Mouse (Mus musculus): Measurements from ENCODE around the gene Nf1. TPM values are rescaled to one million over a fixed set of nuclear protein-coding genes. Genes with fewer than 3 reads are reported as not detected.

The Nf1 gene
- polyA plus RNA-seq, 1 experiment from 2014 or later: 5.0 TPM

- Histone ChIP-seq H3K36me3 (0 out of 2 replicates have a peak, but pooled peaks cover 3% of the 10 kb centered on the region), H3K27me3 (replicated peaks) (no peaks in the 10 kb centered on the region), H3K9ac (no peak overlapping the region), H3K4me2 (no peak overlapping the region), H3K27ac (no peak overlapping the region), H3K9me3 (no peaks in the 10 kb centered on the region), H3K4me3 (replicated peaks) (no peak overlapping the region), H3K4me1 (peaks cover 6% of the 10 kb centered on the region; the same call in 1 of the 2 replicates)
- no peak for ATAC-seq (ENCODE audit: insufficient read depth, low FRiP score, low read depth)
- 88% methylated on average over 4 of the region's 4 CpGs for WGBS
Observed at GRCm38 (mm10) chr11:79531485-79531884, 192.0 kb downstream of the Nf1 start.

DNA sequence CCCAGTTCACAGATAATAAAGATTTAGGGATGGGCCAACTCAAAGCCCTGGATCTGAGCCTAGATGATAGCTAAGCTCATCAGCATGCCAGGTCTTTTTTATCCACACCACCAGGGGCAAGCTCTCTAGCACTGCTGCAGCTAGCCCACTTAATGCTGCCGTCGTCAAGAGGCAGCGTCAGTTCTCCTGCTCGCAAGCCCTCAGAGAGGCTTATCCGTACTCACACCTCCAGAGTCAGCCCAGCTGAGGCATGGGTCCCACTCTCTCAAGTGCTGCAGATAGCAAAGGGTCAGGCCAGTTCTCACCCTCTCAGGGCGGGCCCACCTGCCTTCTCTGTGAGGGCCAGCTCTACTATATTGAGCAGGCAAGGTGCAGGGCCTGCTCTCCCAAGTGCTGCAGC is 193.8 kb downstream of the Nf1 start:
- H3K36me3 ChIP-seq: peaks cover 9% of the 10 kb centered on the region; the same call in 1 of the 2 replicates

DNA sequence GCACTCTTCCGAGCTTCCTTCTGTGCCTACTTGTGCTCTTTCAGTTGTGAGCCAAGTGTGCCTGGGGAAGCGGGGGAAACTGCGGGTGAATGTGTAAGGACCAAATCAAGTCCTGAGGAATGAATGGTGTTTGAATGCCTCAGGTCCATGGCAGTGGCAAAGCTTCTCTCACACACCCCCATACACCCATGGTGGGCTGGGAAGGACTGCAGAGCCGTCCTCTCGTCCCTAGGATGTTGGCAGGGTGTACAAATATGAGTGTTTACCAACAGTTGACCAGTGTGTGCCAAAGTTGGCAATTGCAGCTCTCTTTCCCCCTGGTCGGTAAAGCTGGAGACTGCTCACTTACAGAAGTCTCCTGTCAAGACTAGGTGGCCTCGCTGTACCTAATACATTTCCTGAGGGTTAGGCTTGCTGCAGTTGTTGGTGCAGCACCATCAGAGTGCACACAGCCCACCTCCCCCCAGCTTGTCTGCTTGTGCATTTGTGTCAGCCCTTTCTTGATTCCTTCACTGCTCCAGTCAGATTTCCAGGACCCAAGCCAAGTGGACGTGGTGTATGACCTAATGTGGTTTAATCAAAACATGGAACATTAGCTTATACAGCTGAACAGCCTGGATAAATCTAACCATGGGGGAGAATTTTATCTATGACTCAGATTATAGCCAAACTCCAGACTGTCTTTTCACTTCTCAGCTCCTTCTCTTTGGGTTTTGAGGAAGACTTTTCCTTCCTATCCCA is 194.6 kb downstream of the Nf1 start:
- WGBS: 71% methylated on average over 8 of the region's 8 CpGs
- no peaks in the 10 kb centered on the region for H3K27me3 ChIP-seq (replicated peaks)
- ATAC-seq (ENCODE audit: insufficient read depth, low FRiP score, low read depth): peak; percentile 39; the same call in 1 of the 2 replicates

More for the DNA sequence above, 193.8 kb downstream of the Nf1 start:
- Histone ChIP-seq H3K4me2 (no peak overlapping the region), H3K9me3 (no peaks in the 10 kb centered on the region), H3K27ac (no peak overlapping the region), H3K9ac (no peak overlapping the region), H3K4me3 (replicated peaks) (no peak overlapping the region), H3K4me1 (peaks cover 6% of the 10 kb centered on the region; the same call in 1 of the 2 replicates), H3K27me3 (replicated peaks) (no peaks in the 10 kb centered on the region)
- no peak for ATAC-seq (ENCODE audit: insufficient read depth, low FRiP score, low read depth)
- 82% methylated on average over 6 of the region's 6 CpGs for WGBS

GRCm38 (mm10) chr11:79535554-79535953 is 196.1 kb downstream of the Nf1 start:
- Histone ChIP-seq H3K4me3 (replicated peaks) (no peak overlapping the region), H3K9ac (no peak overlapping the region), H3K36me3 (peaks cover 9% of the 10 kb centered on the region; the same call in 1 of the 2 replicates), H3K4me2 (no peak overlapping the region), H3K27me3 (replicated peaks) (no peaks in the 10 kb centered on the region), H3K4me1 (peaks cover 6% of the 10 kb centered on the region; the same call in 1 of the 2 replicates), H3K9me3 (no peaks in the 10 kb centered on the region), H3K27ac (no peak overlapping the region)
- WGBS: 80% methylated on average over 4 of the region's 4 CpGs
- ATAC-seq (ENCODE audit: insufficient read depth, low FRiP score, low read depth): no peak

More for the DNA sequence above, 194.6 kb downstream of the Nf1 start:
- Histone ChIP-seq H3K9me3 (no peaks in the 10 kb centered on the region), H3K4me1 (peaks cover 6% of the 10 kb centered on the region; the same call in 1 of the 2 replicates), H3K4me2 (no peak overlapping the region), H3K27ac (peak overlapping the region; percentile 76; the same call in 1 of the 2 replicates), H3K4me3 (replicated peaks) (no peak overlapping the region), H3K36me3 (peaks cover 9% of the 10 kb centered on the region; the same call in 1 of the 2 replicates), H3K9ac (no peak overlapping the region)

GRCm38 (mm10) chr11:79536293-79536692 is 196.8 kb downstream of the Nf1 start:
- no peaks in the 10 kb centered on the region for H3K27me3 ChIP-seq (replicated peaks)
- peaks cover 9% of the 10 kb centered on the region; the same call in 1 of the 2 replicates for H3K36me3 ChIP-seq
- ATAC-seq (ENCODE audit: insufficient read depth, low FRiP score, low read depth): no peak
- no peak overlapping the region for H3K27ac ChIP-seq
- H3K4me1 ChIP-seq: peaks cover 6% of the 10 kb centered on the region; the same call in 1 of the 2 replicates
- no peak overlapping the region for H3K9ac ChIP-seq
- no peak overlapping the region for H3K4me2 ChIP-seq
- no peak overlapping the region for H3K4me3 ChIP-seq (replicated peaks)
- WGBS: 94% methylated on average over 3 of the region's 3 CpGs
- no peaks in the 10 kb centered on the region for H3K9me3 ChIP-seq

- Histone ChIP-seq H3K4me1 (no peaks in the 10 kb centered on the region), H3K27me3 (replicated peaks) (no peaks in the 10 kb centered on the region), H3K4me2 (no peak overlapping the region), H3K9ac (no peak overlapping the region), H3K36me3 (peaks cover 19% of the 10 kb centered on the region), H3K4me3 (replicated peaks) (no peak overlapping the region), H3K9me3 (no peaks in the 10 kb centered on the region), H3K27ac (no peak overlapping the region)
- 64% methylated on average over 1 of the region's 1 CpGs for WGBS
- no peak for ATAC-seq (ENCODE audit: insufficient read depth, low FRiP score, low read depth)
Observed at GRCm38 (mm10) chr11:79552622-79553021, 213.1 kb downstream of the Nf1 start.

DNA sequence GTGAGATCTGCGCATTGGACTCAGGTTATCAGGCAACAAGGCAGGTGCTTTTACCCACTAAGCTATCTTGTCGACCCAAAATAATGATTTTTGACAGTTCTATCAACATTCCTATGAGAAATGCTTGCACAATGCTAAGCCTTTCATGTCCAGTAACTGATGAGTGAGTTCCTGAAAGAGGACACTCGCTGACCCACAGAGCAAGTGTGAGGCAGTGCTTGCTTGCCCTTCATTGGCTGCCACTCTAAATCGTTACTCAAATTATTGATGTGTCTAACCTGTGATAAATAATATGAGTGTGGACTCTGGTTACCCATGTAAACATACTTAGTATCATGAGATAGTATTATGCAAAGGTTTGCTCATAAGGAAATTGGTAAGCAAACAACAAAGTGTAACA is 221.0 kb downstream of the Nf1 start:
- H3K36me3 ChIP-seq: peaks cover 25% of the 10 kb centered on the region
- ATAC-seq (ENCODE audit: insufficient read depth, low FRiP score, low read depth): no peak
- WGBS: 79% methylated on average over 4 of the region's 4 CpGs

DNA sequence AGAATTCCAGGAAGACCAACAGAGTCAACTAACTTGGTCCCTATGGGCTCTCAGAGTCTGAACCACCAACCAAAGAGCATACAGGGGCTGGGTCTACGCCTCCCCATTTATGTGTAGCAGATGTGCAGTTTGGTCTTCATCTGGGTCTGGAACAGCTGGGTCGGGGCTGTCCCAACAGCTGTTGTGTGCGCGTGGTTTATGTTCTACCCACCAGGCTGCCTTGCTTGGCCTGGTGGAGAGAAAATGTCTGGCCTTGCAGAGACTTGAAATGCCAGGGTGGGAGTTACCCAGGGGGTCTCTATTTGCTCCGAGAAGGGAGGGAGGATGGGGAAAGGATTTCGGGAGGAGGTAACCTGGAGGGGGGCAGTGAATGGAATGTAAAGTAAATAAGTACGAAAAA is 224.0 kb downstream of the Nf1 start:
- Histone ChIP-seq H3K4me1 (no peaks in the 10 kb centered on the region), H3K36me3 (peaks cover 36% of the 10 kb centered on the region), H3K4me2 (no peak overlapping the region), H3K27ac (no peak overlapping the region), H3K9me3 (no peaks in the 10 kb centered on the region), H3K4me3 (replicated peaks) (no peak overlapping the region), H3K27me3 (replicated peaks) (no peaks in the 10 kb centered on the region), H3K9ac (no peak overlapping the region)
- 89% methylated on average over 7 of the region's 7 CpGs for WGBS
- no peak for ATAC-seq (ENCODE audit: insufficient read depth, low FRiP score, low read depth)

More for the DNA sequence above, 221.0 kb downstream of the Nf1 start:
- Histone ChIP-seq H3K4me3 (replicated peaks) (no peak overlapping the region), H3K4me2 (no peak overlapping the region), H3K27me3 (replicated peaks) (no peaks in the 10 kb centered on the region), H3K4me1 (no peaks in the 10 kb centered on the region), H3K27ac (no peak overlapping the region), H3K9me3 (no peaks in the 10 kb centered on the region), H3K9ac (no peak overlapping the region)

DNA sequence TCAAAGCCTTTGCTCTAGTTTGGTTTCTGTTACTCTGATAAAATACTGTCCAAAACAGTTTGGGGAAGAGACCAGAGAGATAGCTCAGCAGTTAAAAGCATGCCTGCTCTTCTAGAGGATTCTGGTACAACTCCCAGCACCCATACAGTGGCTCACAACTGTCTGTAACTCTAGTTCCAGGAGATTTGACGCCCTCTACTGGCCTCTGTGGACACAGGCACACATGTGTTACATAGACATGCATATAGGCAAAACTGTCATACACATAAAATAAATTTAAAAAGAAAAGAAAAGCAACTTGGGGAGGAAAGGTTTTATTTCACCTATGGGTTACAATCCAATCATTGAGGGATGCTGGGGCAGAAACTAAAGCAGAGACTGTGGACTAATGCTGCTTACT is 227.5 kb downstream of the Nf1 start:
- no peaks in the 10 kb centered on the region for H3K4me1 ChIP-seq
- no peaks in the 10 kb centered on the region for H3K27me3 ChIP-seq (replicated peaks)
- WGBS: 72% methylated on average over 1 of the region's 1 CpGs
- no peak overlapping the region for H3K4me3 ChIP-seq (replicated peaks)
- H3K36me3 ChIP-seq: peaks cover 41% of the 10 kb centered on the region
- H3K9me3 ChIP-seq: no peaks in the 10 kb centered on the region
- no peak overlapping the region for H3K27ac ChIP-seq
- no peak overlapping the region for H3K9ac ChIP-seq
- H3K4me2 ChIP-seq: no peak overlapping the region
- no peak for ATAC-seq (ENCODE audit: insufficient read depth, low FRiP score, low read depth)

DNA sequence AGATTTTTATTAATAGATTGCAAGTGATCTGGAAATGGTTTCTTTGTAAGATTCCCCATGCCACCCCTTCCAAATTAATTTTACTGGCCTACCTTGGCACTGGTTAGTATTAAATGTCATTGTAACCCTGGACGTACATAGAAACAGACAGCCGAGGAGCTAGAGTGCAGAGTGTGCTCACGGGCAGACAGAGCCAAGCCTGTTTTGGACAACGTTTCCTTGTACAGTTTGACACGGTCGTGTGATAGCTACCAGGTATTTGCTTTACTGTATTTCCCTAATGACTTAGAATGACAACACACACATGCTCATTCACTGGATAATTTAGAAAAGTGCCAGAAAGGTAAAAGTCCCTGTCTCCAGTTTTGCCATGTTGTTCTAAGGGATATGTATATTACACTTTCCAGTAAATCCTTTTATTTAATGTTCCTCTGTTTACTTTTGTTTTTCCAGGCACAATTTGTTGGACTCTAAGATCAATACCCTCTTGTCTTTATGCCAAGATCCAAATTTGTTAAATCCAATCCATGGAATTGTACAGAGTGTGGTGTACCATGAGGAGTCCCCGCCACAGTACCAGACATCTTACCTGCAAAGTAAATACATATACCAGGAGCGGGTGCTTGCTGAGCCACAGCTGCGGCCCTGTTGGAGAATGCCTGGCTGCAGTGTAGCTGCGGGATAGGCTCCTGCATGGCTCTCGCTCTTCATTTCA is 228.9 kb downstream of the Nf1 start:
- Histone ChIP-seq H3K4me2 (no peak overlapping the region), H3K36me3 (peaks cover 44% of the 10 kb centered on the region), H3K9ac (no peak overlapping the region), H3K9me3 (no peaks in the 10 kb centered on the region), H3K4me3 (replicated peaks) (no peak overlapping the region), H3K4me1 (no peaks in the 10 kb centered on the region), H3K27ac (no peak overlapping the region), H3K27me3 (replicated peaks) (no peaks in the 10 kb centered on the region)
- WGBS: 76% methylated on average over 11 of the region's 11 CpGs
- ATAC-seq (ENCODE audit: insufficient read depth, low FRiP score, low read depth): no peak

- no peak overlapping the region for H3K9ac ChIP-seq
- no peak for ATAC-seq (ENCODE audit: insufficient read depth, low FRiP score, low read depth)
- no peaks in the 10 kb centered on the region for H3K27me3 ChIP-seq (replicated peaks)
- no peaks in the 10 kb centered on the region for H3K9me3 ChIP-seq
- H3K27ac ChIP-seq: no peak overlapping the region
- H3K4me3 ChIP-seq (replicated peaks): no peak overlapping the region
- WGBS: 93% methylated on average over 2 of the region's 2 CpGs
- H3K36me3 ChIP-seq: peaks cover 39% of the 10 kb centered on the region
- no peak overlapping the region for H3K4me2 ChIP-seq
- H3K4me1 ChIP-seq: no peaks in the 10 kb centered on the region
Observed at GRCm38 (mm10) chr11:79570319-79570718, 230.8 kb downstream of the Nf1 start.

DNA sequence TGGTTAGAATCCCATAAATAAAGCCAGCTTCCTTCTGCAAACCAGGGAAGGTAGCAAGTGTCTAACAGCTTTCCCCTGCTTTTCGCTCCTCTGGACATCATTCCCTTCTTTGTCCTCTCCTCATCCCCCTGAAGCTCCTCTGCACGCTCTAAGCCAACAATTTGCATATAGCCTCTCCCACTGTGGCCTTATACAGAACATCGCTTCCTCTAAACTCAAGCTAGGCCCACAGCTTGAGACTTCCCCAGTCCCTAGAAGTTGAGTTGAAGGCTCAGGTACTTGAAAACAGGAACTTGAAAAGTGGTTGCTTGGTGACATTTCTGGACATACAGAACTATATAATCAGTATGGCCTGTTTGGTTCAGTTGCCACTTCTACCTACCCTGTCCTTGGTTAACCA is 234.3 kb downstream of the Nf1 start:
- Histone ChIP-seq H3K4me3 (replicated peaks) (no peak overlapping the region), H3K9ac (no peak overlapping the region), H3K27me3 (replicated peaks) (no peaks in the 10 kb centered on the region), H3K4me2 (no peak overlapping the region), H3K9me3 (no peaks in the 10 kb centered on the region), H3K4me1 (no peaks in the 10 kb centered on the region), H3K27ac (no peak overlapping the region), H3K36me3 (peaks cover 15% of the 10 kb centered on the region; the same call in 1 of the 2 replicates)
- no peak for ATAC-seq (ENCODE audit: insufficient read depth, low FRiP score, low read depth)
- 88% methylated on average over 3 of the region's 3 CpGs for WGBS

Measured in stomach, embryonic 15.5 days (tissue).